Mouse (Mus musculus) midbrain, postnatal 0 days (tissue): ENCODE data around the gene Ercc6l2. TPM values are rescaled to one million over a fixed set of nuclear protein-coding genes. Genes with fewer than 3 reads are reported as not detected.

Experiments
- ATAC-seq: fragments of 200-750 bp; cut with Nextera tagmentation; 2 replicates; pipeline ENCODE4 v1.8.0; 2017; ENCODE audit warnings: moderate number of reproducible peaks, mild to moderate bottlenecking, moderate TSS enrichment, moderate library complexity; ENCODE audit not compliant: low FRiP score
- DNase-seq: peaks from one replicate; pipeline ENCODE4 v3.0.0-alpha.2; 2015; ENCODE audit warnings: low spot score
- H3K27ac ChIP-seq: fragments of 300-500 bp; sonication (generic); 2 replicates; pipeline ENCODE4 v1.5.1; 2014; ENCODE audit warnings: low read depth, mild to moderate bottlenecking, low read length, mixed read lengths
- H3K27me3 ChIP-seq: fragments of 300-500 bp; sonication (generic); 2 replicates; pipeline ENCODE4 v1.6.1; 2014; ENCODE audit warnings: low read length, control low read depth, mixed read lengths; ENCODE audit not compliant: insufficient read depth
- H3K36me3 ChIP-seq: fragments of 300-500 bp; sonication (generic); 2 replicates; pipeline ENCODE4 v1.6.1; 2014; ENCODE audit warnings: low read length, control low read depth, mixed read lengths; ENCODE audit not compliant: insufficient read depth
- H3K4me1 ChIP-seq: fragments of 300-500 bp; sonication (generic); 2 replicates; pipeline ENCODE4 v1.6.1; 2014; ENCODE audit warnings: mild to moderate bottlenecking, control low read depth, antibody characterized with exemption, low read length, mixed read lengths; ENCODE audit not compliant: insufficient read depth
- H3K4me2 ChIP-seq: fragments of 300-500 bp; sonication (generic); 2 replicates; pipeline ENCODE4 v1.6.1; 2014; ENCODE audit warnings: low read depth, mild to moderate bottlenecking, low read length, mixed read lengths; ENCODE audit not compliant: poor library complexity, severe bottlenecking
- H3K4me3 ChIP-seq: fragments of 300-500 bp; sonication (generic); 2 replicates; pipeline ENCODE4 v1.5.1; 2014; ENCODE audit warnings: low read depth, mild to moderate bottlenecking, low read length, moderate library complexity
- H3K9ac ChIP-seq: fragments of 300-500 bp; sonication (generic); replicated peaks from 2 replicates; pipeline ENCODE4 v1.6.1; 2014; ENCODE audit warnings: mild to moderate bottlenecking, low read length, moderate library complexity, mixed read lengths; ENCODE audit not compliant: poor library complexity, severe bottlenecking
- H3K9me3 ChIP-seq: fragments of 300-500 bp; sonication (generic); 2 replicates; pipeline ENCODE4 v1.6.1; 2016; ENCODE audit warnings: low read length, control low read depth
- CTCF ChIP-seq: IDR thresholded peaks from 2 replicates; pipeline ENCODE4 v1.5.1; 2016; ENCODE audit warnings: antibody characterized with exemption, mild to moderate bottlenecking
- WGBS: fragments of 180-500 bp; shearing (Covaris S2); extraction: QIAGEN DNeasy Blood & Tissue Kit; methylation state at CpG from one replicate; pipeline ENCODE4 v1.1.7; 2014; 5-methylcytosine and 5-hydroxymethylcytosine counted together
- polyA plus RNA-seq: library from polyadenylated mRNA; unstranded; fragments of >200 nt; fragmentation: Nextera tagmentation; extraction: Ambion mirVana; gene quantifications from 2 replicates; pipeline ENCODE4 v1.2.1, GENCODE M21; 2015
- total RNA-seq: library from RNA; depleted of rRNA; stranded (reverse); fragments of >200 nt; gene quantifications from 2 replicates; pipeline ENCODE4 v1.2.3, GENCODE M21; 2014

The Ercc6l2 gene
- total and polyA plus RNA-seq, 2 experiments from 2014 or later, result 11.8 to 13.5 TPM

GRCm38 (mm10) chr13:63911617-63912016, 96.6 kb downstream of the Ercc6l2 start:
- H3K4me1 ChIP-seq, result no peaks in the 10 kb centered on the region
- no peak for TF ChIP-seq CTCF
- DNase-seq (no peak), ATAC-seq (no peak)
- H3K9ac ChIP-seq, result no peak overlapping the region
- H3K36me3 ChIP-seq, result no peaks in the 10 kb centered on the region
- no peaks in the 10 kb centered on the region for H3K9me3 ChIP-seq
- H3K4me3 ChIP-seq, result no peak overlapping the region
- no peak overlapping the region for H3K27ac ChIP-seq
- H3K4me2 ChIP-seq, result no peak overlapping the region
- 73% methylated on average over 3 of the region's 3 CpGs for WGBS
- H3K27me3 ChIP-seq, result peaks cover 11% of the 10 kb centered on the region; the same call in 1 of the 2 replicates

GRCm38 (mm10) chr13:63913136-63913535, 98.1 kb downstream of the Ercc6l2 start:
- ATAC-seq, result no peak

GRCm38 (mm10) chr13:63915176-63915575, 100.1 kb downstream of the Ercc6l2 start:
- ATAC-seq, result no peak
- Histone ChIP-seq H3K27ac (no peak overlapping the region), H3K4me1 (no peaks in the 10 kb centered on the region), H3K9me3 (no peaks in the 10 kb centered on the region), H3K4me2 (no peak overlapping the region), H3K27me3 (peaks cover 15% of the 10 kb centered on the region), H3K4me3 (no peak overlapping the region), H3K9ac (no peak overlapping the region), H3K36me3 (no peaks in the 10 kb centered on the region)
- no peak for TF ChIP-seq CTCF
- DNase-seq, result no peak
- 81% methylated on average over 3 of the region's 3 CpGs for WGBS

More at GRCm38 (mm10) chr13:63913136-63913535, 98.1 kb downstream of the Ercc6l2 start:
- 89% methylated on average over 6 of the region's 6 CpGs for WGBS
- Histone ChIP-seq H3K27ac (no peak overlapping the region), H3K9ac (no peak overlapping the region), H3K4me1 (no peaks in the 10 kb centered on the region), H3K9me3 (no peaks in the 10 kb centered on the region), H3K4me3 (no peak overlapping the region), H3K27me3 (peaks cover 11% of the 10 kb centered on the region; the same call in 1 of the 2 replicates), H3K4me2 (no peak overlapping the region), H3K36me3 (no peaks in the 10 kb centered on the region)
- DNase-seq, result no peak
- no peak for TF ChIP-seq CTCF

- H3K9ac ChIP-seq, result no peak overlapping the region
- no peak for TF ChIP-seq CTCF
- H3K27ac ChIP-seq, result no peak overlapping the region
- H3K4me1 ChIP-seq, result no peaks in the 10 kb centered on the region
- no peaks in the 10 kb centered on the region for H3K36me3 ChIP-seq
- ATAC-seq (no peak), DNase-seq (no peak)
- 83% methylated on average over 1 of the region's 1 CpGs for WGBS
- H3K9me3 ChIP-seq, result no peaks in the 10 kb centered on the region
- H3K4me3 ChIP-seq, result no peak overlapping the region
- H3K27me3 ChIP-seq, result peaks cover 15% of the 10 kb centered on the region
- no peak overlapping the region for H3K4me2 ChIP-seq
Measured at GRCm38 (mm10) chr13:63915684-63916083, 100.6 kb downstream of the Ercc6l2 start.

GRCm38 (mm10) chr13:63916568-63916967, 101.5 kb downstream of the Ercc6l2 start:
- ATAC-seq, result no peak
- TF ChIP-seq CTCF, result no peak
- DNase-seq, result no peak
- Histone ChIP-seq H3K4me2 (no peak overlapping the region), H3K9me3 (no peaks in the 10 kb centered on the region), H3K36me3 (no peaks in the 10 kb centered on the region), H3K4me1 (no peaks in the 10 kb centered on the region), H3K4me3 (no peak overlapping the region), H3K9ac (no peak overlapping the region), H3K27ac (no peak overlapping the region), H3K27me3 (peaks cover 15% of the 10 kb centered on the region)
- WGBS, result 92% methylated on average over 8 of the region's 8 CpGs

GRCm38 (mm10) chr13:63917198-63917767, 102.2 kb downstream of the Ercc6l2 start:
- Histone ChIP-seq H3K4me3 (no peak overlapping the region), H3K27me3 (peaks cover 15% of the 10 kb centered on the region), H3K9ac (no peak overlapping the region), H3K4me2 (no peak overlapping the region), H3K36me3 (no peaks in the 10 kb centered on the region), H3K27ac (peak overlapping the region; percentile 59), H3K9me3 (no peaks in the 10 kb centered on the region), H3K4me1 (no peaks in the 10 kb centered on the region)
- no peak for TF ChIP-seq CTCF
- DNase-seq, result peak; percentile 85
- WGBS, result 16% methylated on average over 11 of the region's 11 CpGs
- peak; percentile 80 for ATAC-seq
